Mouse (Mus musculus) lung, postnatal 10 days (tissue): ENCODE measurements around the gene Sidt2.
A peak's percentile ranks its signal among the peaks of the same experiment; 100 is the strongest.

Source experiments
- DNase-seq: peaks from one replicate; pipeline ENCODE4 v3.0.0; 2021

Gene Sidt2

DNA sequence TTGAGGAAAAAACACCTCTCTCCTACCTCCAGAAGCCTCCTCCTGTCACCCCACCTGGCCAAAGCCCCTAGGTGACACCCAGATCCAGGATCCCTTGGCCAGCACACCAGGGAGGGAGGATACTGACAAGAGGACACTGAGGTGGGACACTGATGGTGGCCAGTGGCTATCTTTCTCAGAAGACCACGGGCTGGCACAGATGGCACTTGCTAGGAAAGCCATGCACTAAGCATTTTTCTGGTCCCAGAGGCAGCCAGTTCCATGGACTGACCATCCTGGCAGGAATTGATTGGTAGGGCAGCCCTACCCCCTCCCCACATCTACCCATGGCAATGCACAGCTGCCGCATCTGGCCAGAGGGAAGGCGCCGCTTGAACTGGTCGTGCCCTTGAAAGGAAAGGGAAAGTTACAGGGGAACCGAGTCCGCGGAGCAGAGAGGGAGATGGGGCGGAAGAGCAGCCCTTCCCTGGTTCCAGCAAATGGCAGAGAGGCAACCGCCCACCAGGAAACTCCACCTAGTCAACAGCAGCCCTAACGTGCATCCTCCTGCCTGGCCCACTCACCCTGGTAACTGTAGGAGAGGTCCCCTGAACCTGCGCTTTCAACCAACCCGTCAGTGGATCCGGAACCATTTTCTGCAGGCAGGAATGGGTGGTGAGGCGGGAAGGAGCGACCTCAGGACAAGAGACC lies 8.7 kb downstream of the Sidt2 start:
- DNase-seq = no peak

GRCm38 (mm10) chr9:45945721-45946120 lies 9.3 kb downstream of the Sidt2 start:
- DNase-seq = no peak

GRCm38 (mm10) chr9:45944506-45945400 lies 10.3 kb downstream of the Sidt2 start:
- DNase-seq = no peak

DNA sequence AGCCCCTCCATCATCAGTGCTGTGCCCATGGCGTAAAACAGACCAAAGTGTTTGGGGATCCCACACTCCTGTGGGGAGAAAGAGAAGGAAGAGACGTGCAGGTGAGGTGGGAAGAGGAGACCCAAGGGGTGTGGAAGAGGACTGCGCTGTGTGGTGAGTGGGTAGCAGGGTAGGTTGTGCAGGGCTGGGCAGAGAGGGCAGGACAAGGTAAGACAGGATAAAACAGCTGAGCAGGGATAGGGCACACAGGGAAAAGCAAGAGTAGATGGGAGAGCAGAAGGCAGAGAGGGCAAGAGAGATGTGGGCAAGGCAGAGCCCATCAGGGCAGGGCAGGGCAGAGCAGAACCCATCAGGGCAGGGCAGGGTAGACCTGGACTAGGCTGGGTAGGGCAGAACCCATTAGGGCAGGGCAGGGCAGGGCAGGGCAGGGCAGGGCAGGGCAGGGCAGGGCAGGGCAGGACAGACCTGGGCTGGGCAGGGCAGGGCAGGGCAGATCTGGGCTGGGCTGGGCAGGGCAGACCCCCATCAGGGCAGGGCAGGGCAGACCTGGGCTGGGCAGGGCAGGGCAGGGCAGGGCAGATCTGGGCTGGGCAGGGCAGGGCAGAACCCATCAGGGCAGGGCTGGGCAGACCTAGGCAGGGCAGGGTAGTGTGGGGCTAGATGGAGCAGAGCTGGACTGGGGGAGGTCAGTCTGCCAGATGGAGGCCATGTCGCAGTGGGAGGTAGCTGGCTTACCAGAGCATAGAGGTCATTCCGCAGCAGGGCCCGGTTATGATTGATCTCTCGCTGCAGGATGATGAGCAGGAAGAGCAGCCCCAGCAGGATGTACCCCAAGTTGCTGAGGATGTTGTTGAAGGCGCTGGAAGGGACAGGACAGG lies 11.2 kb downstream of the Sidt2 start:
- DNase-seq = no peak

- DNase-seq = no peak
Observed at GRCm38 (mm10) chr9:45942916-45943315, 12.1 kb downstream of the Sidt2 start.

DNA sequence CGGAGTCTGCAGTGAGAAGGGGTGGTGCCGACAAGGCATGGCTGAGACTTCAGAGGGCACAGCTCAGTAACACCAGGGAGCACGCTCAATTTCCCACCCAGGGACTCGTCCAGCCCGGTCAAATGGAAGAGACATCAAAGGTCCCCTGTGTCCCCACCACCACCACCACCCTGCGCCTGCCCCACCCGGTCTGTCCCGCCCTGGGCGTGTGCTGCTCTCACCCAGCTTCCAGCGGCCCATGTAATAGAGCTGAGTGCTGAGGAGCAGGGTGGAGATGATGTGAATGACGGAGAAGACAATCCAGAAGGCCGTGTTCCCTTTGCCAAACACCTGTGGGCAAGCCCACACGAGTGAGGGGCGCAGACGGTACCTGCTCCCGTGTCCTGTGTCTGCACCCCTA lies 12.6 kb downstream of the Sidt2 start:
- no peak for DNase-seq

DNA sequence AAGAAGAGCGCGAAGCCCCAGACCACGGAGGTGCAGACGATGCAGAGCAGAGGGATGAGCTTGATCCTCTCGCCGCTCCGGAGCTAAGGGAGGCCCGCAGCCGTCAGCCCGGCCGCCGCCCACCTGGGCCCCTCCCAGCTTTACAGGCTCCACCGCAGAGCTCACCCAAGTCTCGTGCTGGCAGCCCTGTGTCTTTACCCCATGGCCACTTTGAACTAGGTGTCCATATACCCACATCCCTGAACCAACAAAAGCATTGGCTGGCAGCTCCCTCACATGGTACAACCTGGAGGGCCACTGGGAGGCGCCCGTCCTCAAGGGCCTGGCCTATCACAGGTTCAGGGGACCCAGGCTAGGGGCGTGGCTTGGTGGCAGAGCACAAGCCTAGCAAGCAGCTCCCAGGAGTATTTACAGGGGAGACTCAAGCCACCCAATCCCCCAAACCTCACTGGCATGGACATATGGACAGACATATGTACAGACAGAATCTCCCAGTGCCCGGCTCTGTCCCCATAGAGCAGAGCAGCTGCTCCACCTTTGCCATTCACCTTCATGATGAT lies 13.6 kb downstream of the Sidt2 start:
- DNase-seq = peak; percentile 57

DNA sequence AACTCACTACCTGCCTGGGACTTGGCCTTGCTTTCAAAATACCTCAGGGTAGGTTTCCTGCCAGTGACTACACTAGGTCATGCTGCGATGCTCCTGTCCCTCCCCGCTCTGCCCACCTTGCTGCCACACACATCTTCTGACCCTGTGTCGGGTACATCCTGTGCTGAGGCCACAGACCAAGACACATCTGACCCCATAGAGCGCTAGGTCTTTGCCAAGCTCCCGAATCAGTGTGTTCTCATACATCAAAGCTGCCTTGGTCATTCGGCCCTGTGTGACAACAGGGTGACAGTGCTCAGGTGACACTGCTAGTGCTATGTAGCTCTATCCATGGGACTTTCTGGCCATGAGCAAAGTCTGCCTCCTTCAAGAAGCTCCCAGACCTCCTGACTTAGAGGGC lies 15.3 kb downstream of the Sidt2 start:
- DNase-seq = no peak

- no peak for DNase-seq
Observed at GRCm38 (mm10) chr9:45938952-45939637, 16.0 kb downstream of the Sidt2 start.

DNA sequence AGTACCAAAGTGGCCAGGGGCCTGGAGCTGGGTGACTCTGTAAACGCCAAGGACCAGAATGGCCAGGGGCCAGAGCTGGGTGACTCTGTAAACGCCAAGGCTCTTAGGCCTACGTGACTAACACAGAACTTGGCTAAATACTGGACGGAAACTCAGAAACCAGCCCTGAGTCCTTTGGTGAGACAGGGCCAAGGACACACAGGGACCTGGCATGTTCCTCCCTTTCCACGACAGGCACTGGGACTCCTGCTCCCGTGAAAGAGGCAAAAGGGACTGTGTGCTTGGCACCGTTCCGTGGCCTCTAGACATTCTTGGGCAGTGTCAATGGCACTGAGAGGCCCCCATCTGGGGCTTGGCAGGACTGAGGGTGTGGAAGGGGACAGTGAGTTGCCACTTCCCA lies 17.0 kb downstream of the Sidt2 start:
- DNase-seq = no peak

- peak; percentile 90 for DNase-seq
Observed at GRCm38 (mm10) chr9:45936883-45937282, 18.2 kb downstream of the Sidt2 start.

DNA sequence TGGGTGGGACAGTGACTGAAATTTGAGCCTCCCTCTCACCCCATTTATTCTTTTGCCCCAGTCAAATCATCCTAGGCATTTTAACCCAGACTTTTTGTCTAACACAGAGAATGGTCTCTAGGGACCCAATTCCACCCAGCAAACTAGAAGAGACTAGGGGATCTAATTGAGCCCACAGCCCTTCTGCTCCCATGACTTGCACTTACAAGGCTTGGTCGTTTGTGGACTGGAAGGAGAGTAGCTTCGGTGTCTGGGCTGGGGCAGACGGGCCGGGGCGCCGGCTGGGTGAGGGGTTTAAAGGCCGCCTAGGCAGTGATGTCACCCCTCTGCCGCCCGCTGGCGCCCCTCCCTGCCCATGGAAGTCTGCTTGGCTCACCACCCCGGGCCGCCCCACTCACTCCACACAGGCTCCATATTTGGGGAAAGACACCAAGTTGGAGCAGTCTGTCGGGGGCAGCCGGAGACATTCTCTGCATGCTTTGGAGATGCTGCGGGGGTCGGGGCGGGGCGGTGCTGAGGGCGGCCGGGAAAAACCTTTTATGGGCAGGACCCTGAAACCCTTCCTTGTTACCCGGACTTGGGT lies 19.3 kb downstream of the Sidt2 start, which contains the start of gene Tagln:
Gene Tagln, minus strand, starts transcription at position 431 of the 583 bp plus-strand sequence.
- DNase-seq = peak; percentile 89

GRCm38 (mm10) chr9:45932571-45933415 lies 22.3 kb downstream of the Sidt2 start:
- DNase-seq = peak; percentile 61

- DNase-seq = peak; percentile 70
Observed at GRCm38 (mm10) chr9:45931958-45932357, 23.1 kb downstream of the Sidt2 start.

DNA sequence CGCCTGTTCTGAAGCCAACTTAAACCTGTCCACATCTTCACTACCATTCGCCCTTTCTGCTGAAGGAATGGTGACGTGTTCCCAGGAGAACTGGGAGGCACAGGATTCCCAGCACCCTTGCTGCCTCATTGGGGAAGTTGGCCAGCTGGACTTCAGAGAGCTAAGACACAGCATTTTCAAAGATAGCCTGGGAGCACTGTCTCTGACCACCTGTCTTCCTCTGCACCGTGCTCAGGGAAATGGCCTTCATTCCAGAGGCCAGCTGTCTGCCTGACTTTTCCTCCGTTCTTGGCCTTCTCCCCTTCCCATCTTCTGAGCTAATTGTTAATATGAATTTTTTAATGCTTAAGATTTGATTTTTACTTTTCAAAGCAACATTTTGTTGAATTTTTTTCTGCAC lies 25.8 kb downstream of the Sidt2 start:
- DNase-seq = no peak

DNA sequence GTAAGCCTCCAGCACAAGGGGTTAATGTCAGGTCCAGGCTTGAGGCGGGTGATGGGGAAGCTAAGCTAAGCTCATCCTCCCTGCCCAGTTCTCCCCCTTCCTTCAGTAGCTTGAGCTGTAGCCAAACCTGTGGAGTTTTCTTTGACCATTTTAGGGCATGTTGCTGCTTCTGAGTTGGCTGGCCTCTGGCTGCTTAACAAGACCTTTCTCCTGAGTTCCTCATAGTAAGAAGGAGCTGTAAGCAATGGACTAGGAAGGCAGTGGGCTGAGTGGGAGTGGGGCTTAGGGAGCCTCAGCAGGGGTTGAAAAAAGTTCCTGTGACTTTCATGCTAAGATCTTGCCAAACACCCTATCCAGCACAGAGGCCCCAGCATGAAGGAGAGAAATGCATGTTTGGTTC lies 35.2 kb downstream of the Sidt2 start:
- DNase-seq = peak; percentile 76

DNA sequence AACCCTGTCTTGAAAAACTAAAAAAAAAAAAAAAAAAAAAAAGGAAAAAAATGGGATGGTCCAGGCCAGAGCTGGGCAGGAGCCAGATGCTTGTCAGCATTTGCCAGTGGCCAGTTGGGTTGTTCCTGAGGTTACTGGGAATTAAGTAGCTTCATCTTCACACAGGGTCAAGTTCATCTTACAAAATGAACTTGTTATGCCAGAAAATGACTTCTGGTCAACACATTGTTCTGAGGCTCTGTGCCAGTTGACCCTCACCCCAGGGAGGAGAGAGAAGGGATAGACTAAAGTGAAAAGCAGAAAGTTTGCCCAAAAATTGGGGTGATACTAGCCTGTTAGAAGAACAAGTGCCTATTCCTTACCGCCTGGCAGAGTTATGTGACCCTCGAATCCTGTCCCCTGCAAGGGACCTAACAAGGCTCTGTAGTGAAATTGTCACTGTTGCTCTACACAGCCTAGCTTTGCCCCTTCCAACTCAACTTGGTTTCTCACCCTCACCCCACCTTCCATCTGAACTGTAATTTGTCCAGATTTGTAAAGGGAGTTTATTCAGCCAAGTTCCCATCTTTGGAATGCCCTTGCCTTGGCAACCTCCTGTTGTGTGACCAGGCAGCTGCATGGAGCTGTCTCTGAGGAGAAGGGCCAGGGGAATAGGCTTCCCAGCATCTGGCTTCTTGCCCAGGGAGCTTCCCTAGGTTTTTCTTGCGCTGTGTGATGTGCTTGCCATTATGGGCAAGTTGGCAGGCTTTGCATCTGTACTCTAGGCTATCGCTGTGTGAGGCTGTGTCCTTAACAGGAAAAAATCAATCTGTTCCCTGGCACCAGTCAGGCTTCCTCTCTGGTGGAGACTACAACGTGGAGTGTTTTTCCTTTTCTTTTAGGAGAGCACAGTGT lies 37.8 kb downstream of the Sidt2 start:
- peak; percentile 89 for DNase-seq

DNA sequence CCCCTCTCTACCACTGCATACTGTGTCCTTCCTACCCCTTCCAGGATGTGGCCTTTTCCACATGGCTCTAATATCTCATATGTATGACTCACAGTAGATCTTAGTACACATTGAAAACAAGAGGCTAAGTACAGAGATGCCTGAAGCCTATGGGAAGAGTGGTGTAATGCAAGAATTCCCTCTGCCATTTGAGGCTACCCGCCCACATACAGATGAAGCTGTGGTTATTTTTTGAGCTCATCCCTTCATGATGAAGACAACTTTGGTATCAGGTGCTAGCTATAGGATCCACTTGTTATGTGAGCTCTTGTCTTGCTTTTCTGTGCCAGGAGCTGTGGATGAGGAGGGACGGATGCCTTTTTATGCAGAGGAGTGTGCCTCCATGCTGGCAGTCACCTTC lies 39.4 kb downstream of the Sidt2 start:
- DNase-seq = no peak

- peak; percentile 83 for DNase-seq
Observed at GRCm38 (mm10) chr9:45911673-45912072, 43.4 kb downstream of the Sidt2 start.

DNA sequence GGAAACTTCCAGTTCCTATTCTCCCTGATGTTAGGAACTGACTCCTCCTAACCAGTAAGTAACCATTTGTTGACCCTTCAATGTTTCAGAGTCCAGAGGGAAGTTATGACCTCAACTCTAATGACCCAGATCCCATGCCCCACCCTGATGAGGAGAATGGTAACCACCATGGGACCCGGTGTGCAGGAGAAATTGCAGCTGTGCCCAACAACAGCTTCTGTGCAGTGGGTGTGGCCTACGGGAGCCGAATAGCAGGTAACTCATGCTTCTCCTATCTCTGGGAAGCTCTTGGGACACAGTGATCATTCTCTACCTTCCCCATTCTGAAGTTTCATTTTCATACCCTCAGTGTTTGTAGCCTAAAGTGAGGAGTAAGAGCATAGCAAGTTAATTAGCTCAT lies 44.1 kb downstream of the Sidt2 start:
- no peak for DNase-seq
